Mouse (Mus musculus) spleen, adult 2 months (tissue): ENCODE measurements around the gene Cdhr3.

Experiments used
- CTCF ChIP-seq: fragments of 200-500 bp; IDR thresholded peaks from 2 replicates; pipeline ENCODE4 v1.5.1; 2011; ENCODE audit warnings: mild to moderate bottlenecking, inconsistent platforms; ENCODE audit not compliant: insufficient read depth, insufficient read length, insufficient replicate concordance; ENCODE audit errors: extremely low read depth
- POLR2A ChIP-seq: fragments of 200-500 bp; IDR thresholded peaks from 2 replicates; pipeline ENCODE4 v1.6.1; 2011; ENCODE audit warnings: low read depth, low read length, inconsistent platforms

DNA sequence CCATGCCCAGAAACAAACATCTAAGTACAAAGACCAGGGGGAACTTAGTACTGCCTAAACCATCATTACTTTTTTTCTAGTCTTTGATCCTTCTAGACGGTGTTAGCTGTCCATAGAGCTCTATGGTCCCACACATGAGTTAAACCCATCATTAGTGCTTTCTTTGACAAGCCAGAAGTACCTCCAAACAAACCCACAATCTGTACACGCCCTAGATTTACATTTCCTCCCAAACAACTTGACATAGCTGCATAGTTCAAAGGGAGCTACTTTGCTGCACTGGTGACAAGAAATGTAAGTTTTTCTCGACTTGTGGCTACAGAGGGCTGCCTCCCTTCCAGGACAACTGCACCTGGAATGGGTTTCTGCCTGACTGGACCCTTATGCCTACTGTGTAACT, 16.4 kb downstream of the Cdhr3 start:
- TF ChIP-seq CTCF (no peak), POLR2A (no peak)
